Mouse (Mus musculus) lung, adult 2 months (tissue): ENCODE measurements around the gene Nudt9.
"Not testable (repeated sequence)": the region's sequence is repeated elsewhere in the genome, so short reads cannot be mapped to it uniquely, and the experiment has no call there.

ENCODE experiments used
- CTCF ChIP-seq: fragments of 200-500 bp; IDR thresholded peaks from 2 replicates; pipeline ENCODE4 v1.5.1; 2011; ENCODE audit warnings: mild to moderate bottlenecking, low read length, control low read depth; ENCODE audit not compliant: insufficient read depth
- POLR2A ChIP-seq: fragments of 200-500 bp; IDR thresholded peaks from 2 replicates; pipeline ENCODE4 v1.6.1; 2011; ENCODE audit warnings: low read depth, mild to moderate bottlenecking, control low read depth, low read length, borderline replicate concordance; ENCODE audit errors: extremely low read depth

- not testable (repeated sequence) for TF ChIP-seq CTCF, POLR2A
These were observed 21.9 kb upstream of the Nudt9 start for GRCm38 (mm10) chr5:104024193-104024592.
